ENCODE assay signal across 16 mouse cellular contexts in genomic region chr9:87077919-87078318, GRCm38 (mm10). TPM values are rescaled to one million over a fixed set of nuclear protein-coding genes. Genes with fewer than 3 reads are reported as not detected.
DNase-seq lines count a peak whose midpoint lies in the region; ATAC-seq and TF ChIP-seq lines count a peak whose summit lies in the region.
"Had no signal": no experiment of that assay in that cellular context is flagged by ENCODE, and none has a peak within 500 bp of the region (broad histone marks: within the 10 kb centered on the region; RNA-seq: fewer than 3 reads in every experiment).

No protein-coding gene starts in this region.

- peak; percentile 15; the same call in 1 of the 2 replicates for ATAC-seq in embryonic facial prominence, embryonic 12.5 days (ENCODE audit: insufficient number of reproducible peaks, insufficient read depth, low FRiP score, low TSS enrichment)
- peak; percentile 88 for ATAC-seq in kidney, embryonic 15.5 days (replicated peaks; ENCODE audit: low FRiP score)
- ATAC-seq in forebrain, embryonic 16.5 days, result peak; percentile 67; the same call in 1 of the 2 replicates

- no peaks in the 10 kb centered on the region for H3K36me3 ChIP-seq in embryonic facial prominence, embryonic 12.5 days
- H3K36me3 ChIP-seq in embryonic facial prominence, embryonic 10.5 days (replicated peaks), result no peaks in the 10 kb centered on the region
- H3K36me3 ChIP-seq in kidney, embryonic 15.5 days, result no peaks in the 10 kb centered on the region
- no peaks in the 10 kb centered on the region; the same call in 1 of the 2 replicates for H3K36me3 ChIP-seq in forebrain, embryonic 16.5 days (ENCODE audit: control insufficient read depth, insufficient read depth)
- H3K36me3 ChIP-seq: hindbrain, embryonic 10.5 days; liver, embryonic 15.5 days had no signal

- no peak overlapping the region for H3K9ac ChIP-seq in embryonic facial prominence, embryonic 12.5 days
- H3K9ac ChIP-seq in kidney, embryonic 15.5 days, result no peak overlapping the region
- no peak overlapping the region for H3K9ac ChIP-seq in forebrain, embryonic 16.5 days (replicated peaks; ENCODE audit: low read depth, low read length)
- H3K9ac ChIP-seq: liver, embryonic 15.5 days had no signal

- H3K9me3 ChIP-seq in embryonic facial prominence, embryonic 12.5 days, result no peaks in the 10 kb centered on the region
- no peaks in the 10 kb centered on the region for H3K9me3 ChIP-seq in embryonic facial prominence, embryonic 10.5 days
- H3K9me3 ChIP-seq in kidney, embryonic 15.5 days (replicated peaks), result no peaks in the 10 kb centered on the region
- H3K9me3 ChIP-seq in forebrain, embryonic 16.5 days (ENCODE audit: control insufficient read depth, low read length), result no peaks in the 10 kb centered on the region
- H3K9me3 ChIP-seq: hindbrain, embryonic 10.5 days; liver, embryonic 15.5 days had no signal

- no peaks in the 10 kb centered on the region for H3K27me3 ChIP-seq in embryonic facial prominence, embryonic 12.5 days
- H3K27me3 ChIP-seq in embryonic facial prominence, embryonic 10.5 days (replicated peaks; ENCODE audit: low read depth, poor library complexity, severe bottlenecking), result no peaks in the 10 kb centered on the region
- no peaks in the 10 kb centered on the region for H3K27me3 ChIP-seq in kidney, embryonic 15.5 days
- H3K27me3 ChIP-seq in forebrain, embryonic 16.5 days (replicated peaks; ENCODE audit: control insufficient read depth, insufficient read depth, low read length), result no peaks in the 10 kb centered on the region
- H3K27me3 ChIP-seq: liver, embryonic 15.5 days had no signal

- DNase-seq in embryonic facial prominence, embryonic 10.5 days (ENCODE audit: low spot score), result no peak
- DNase-seq in kidney, postnatal 36 days, result no peak
- DNase-seq in brain, embryonic 14.5 days (ENCODE audit: low read depth), result peak; percentile 43
- DNase-seq in layer of hippocampus, postnatal 10 days (ENCODE audit: low spot score in 2 of 2), result no peak
- DNase-seq in frontal cortex, postnatal 25 days (ENCODE audit: low spot score in 2 of 2), result no peak
- DNase-seq: cerebellum, postnatal 36 days; gastrocnemius, postnatal 36 days; kidney, adult 8-10 months; layer of hippocampus, postnatal 36 days; lung, postnatal 36 days; right cerebral cortex, postnatal 4 days had no signal

- no peak overlapping the region for H3K27ac ChIP-seq in embryonic facial prominence, embryonic 12.5 days
- H3K27ac ChIP-seq in embryonic facial prominence, embryonic 10.5 days (replicated peaks), result no peak overlapping the region
- no peak overlapping the region for H3K27ac ChIP-seq in kidney, embryonic 15.5 days
- no peak overlapping the region for H3K27ac ChIP-seq in forebrain, embryonic 16.5 days (ENCODE audit: low read length)
- H3K27ac ChIP-seq: hindbrain, embryonic 10.5 days; liver, embryonic 15.5 days had no signal

- H3K4me3 ChIP-seq in embryonic facial prominence, embryonic 12.5 days, result no peak overlapping the region
- H3K4me3 ChIP-seq in embryonic facial prominence, embryonic 10.5 days, result no peak overlapping the region
- no peak overlapping the region for H3K4me3 ChIP-seq in kidney, embryonic 15.5 days (replicated peaks)
- no peak overlapping the region for H3K4me3 ChIP-seq in forebrain, embryonic 16.5 days (replicated peaks; ENCODE audit: low read length)
- H3K4me3 ChIP-seq: hindbrain, embryonic 10.5 days; liver, embryonic 15.5 days had no signal

- TF ChIP-seq POLR2A in brain, embryonic 14.5 days (IDR thresholded peaks at IDR 0.05; ENCODE audit: borderline replicate concordance, extremely low read depth, insufficient read depth, insufficient read length, poor library complexity, severe bottlenecking), result no peak

- H3K4me2 ChIP-seq in embryonic facial prominence, embryonic 12.5 days (replicated peaks), result no peak overlapping the region
- no peak overlapping the region for H3K4me2 ChIP-seq in kidney, embryonic 15.5 days
- no peak overlapping the region for H3K4me2 ChIP-seq in forebrain, embryonic 16.5 days (ENCODE audit: low read length)
- H3K4me2 ChIP-seq: liver, embryonic 15.5 days had no signal

- no peak for TF ChIP-seq CTCF in brain, embryonic 14.5 days (IDR thresholded peaks at IDR 0.05; ENCODE audit: borderline replicate concordance, extremely low read depth, insufficient read depth, insufficient read length)

- WGBS in embryonic facial prominence, embryonic 12.5 days, result 39% methylated on average over 2 of the region's 2 CpGs
- WGBS in embryonic facial prominence, embryonic 10.5 days, result 38% methylated on average over 2 of the region's 2 CpGs
- WGBS in kidney, embryonic 15.5 days, result 12% methylated on average over 2 of the region's 2 CpGs
- 36% methylated on average over 2 of the region's 2 CpGs for WGBS in forebrain, embryonic 16.5 days

- no peaks in the 10 kb centered on the region for H3K4me1 ChIP-seq in embryonic facial prominence, embryonic 12.5 days
- H3K4me1 ChIP-seq in embryonic facial prominence, embryonic 10.5 days, result no peaks in the 10 kb centered on the region
- H3K4me1 ChIP-seq in kidney, embryonic 15.5 days, result no peaks in the 10 kb centered on the region
- H3K4me1 ChIP-seq in forebrain, embryonic 16.5 days (replicated peaks; ENCODE audit: control insufficient read depth, insufficient read depth, low read length), result no peaks in the 10 kb centered on the region
- H3K4me1 ChIP-seq: hindbrain, embryonic 10.5 days; liver, embryonic 15.5 days had no signal

RNA-seq across cellular contexts. Expression of gene Cyb5r4, which starts 56.1 kb away (rescaled TPM):
- polyA plus RNA-seq in embryonic facial prominence, embryonic 12.5 days (2016; fragmentation: Nextera tagmentation; extraction: Ambion mirVana), result 54.6 and 58.3 TPM in 2 replicates
- 70.9 and 72.8 TPM in 2 replicates for polyA plus RNA-seq in embryonic facial prominence, embryonic 10.5 days (2016; fragmentation: Nextera tagmentation; extraction: Ambion mirVana)
- polyA plus RNA-seq in kidney, embryonic 15.5 days (2015; fragmentation: Nextera tagmentation; extraction: Ambion mirVana), result 66.3 and 71.7 TPM in 2 replicates
- polyA plus RNA-seq in brain, embryonic 14.5 days (2012; rRNA removed), result 34.2 and 36.0 TPM in 2 replicates
- polyA plus RNA-seq in forebrain, embryonic 16.5 days (2015; fragmentation: Nextera tagmentation; extraction: Ambion mirVana), result 68.4 and 80.6 TPM in 2 replicates
- 10 to 100 TPM; 26.0 to 31.9 TPM for total RNA-seq in layer of hippocampus, postnatal 10 days (2021)

Comparison
In these comparisons a context has a peak if more than half of its experiments do, and no peak if none do; other contexts are left out.
1. ATAC-seq: peak in every context shown above with its lines; median percentile 88 in kidney, embryonic 15.5 days; 67 in forebrain, embryonic 16.5 days; 15 in embryonic facial prominence, embryonic 12.5 days.